Mouse (Mus musculus) adrenal gland, postnatal 14 days (tissue): ENCODE measurements around the gene Ski. TPM values are rescaled to one million over a fixed set of nuclear protein-coding genes. Genes with fewer than 3 reads are reported as not detected.

Source experiments
- DNase-seq: peaks from one replicate; pipeline ENCODE4 v3.0.0; 2021; ENCODE audit warnings: mixed read lengths
- total RNA-seq: library from RNA; stranded (reverse); gene quantifications from 2 replicates; pipeline ENCODE4 v1.2.3, GENCODE M21; 2021

Ski gene
- total RNA-seq, 1 experiment from 2014 or later: 66.2 TPM

GRCm38 (mm10) chr4:155176210-155176609, 46.2 kb downstream of the Ski start:
- DNase-seq: no peak

GRCm38 (mm10) chr4:155173822-155174785, 48.3 kb downstream of the Ski start:
- DNase-seq: no peak

- DNase-seq: peak; percentile 96
Measured at GRCm38 (mm10) chr4:155172909-155173821, 49.2 kb downstream of the Ski start.

GRCm38 (mm10) chr4:155171961-155172533, 50.3 kb downstream of the Ski start:
- no peak for DNase-seq

- DNase-seq: no peak
Measured at GRCm38 (mm10) chr4:155170614-155171212, 51.7 kb downstream of the Ski start.

- DNase-seq: no peak
Measured at GRCm38 (mm10) chr4:155168835-155169252, 53.5 kb downstream of the Ski start.

GRCm38 (mm10) chr4:155165861-155166260, 56.5 kb downstream of the Ski start:
- DNase-seq: no peak

- peak; percentile 84 for DNase-seq
Measured at GRCm38 (mm10) chr4:155164550-155164949, 57.8 kb downstream of the Ski start.

GRCm38 (mm10) chr4:155163685-155164084, 58.7 kb downstream of the Ski start:
- no peak for DNase-seq

GRCm38 (mm10) chr4:155163320-155163651, 59.1 kb downstream of the Ski start:
- DNase-seq: no peak

GRCm38 (mm10) chr4:155162433-155163319, 59.7 kb downstream of the Ski start:
- DNase-seq: no peak

GRCm38 (mm10) chr4:155158543-155158917, 63.9 kb downstream of the Ski start:
- DNase-seq: no peak

GRCm38 (mm10) chr4:155157871-155158542, 64.4 kb downstream of the Ski start:
- DNase-seq: peak; percentile 53

GRCm38 (mm10) chr4:155156734-155157133, 65.7 kb downstream of the Ski start:
- no peak for DNase-seq

- DNase-seq: peak; percentile 53
Measured at GRCm38 (mm10) chr4:155154986-155155385, 67.4 kb downstream of the Ski start.

GRCm38 (mm10) chr4:155153389-155154072, 68.9 kb downstream of the Ski start:
- no peak for DNase-seq

- DNase-seq: no peak
Measured at GRCm38 (mm10) chr4:155152476-155152875, 69.9 kb downstream of the Ski start.

- DNase-seq: no peak
Measured at GRCm38 (mm10) chr4:155151845-155152244, 70.5 kb downstream of the Ski start.

- no peak for DNase-seq
Measured at GRCm38 (mm10) chr4:155151221-155151788, 71.1 kb downstream of the Ski start.
